21 mouse cellular contexts compared by ENCODE assay signal in genomic region chr15:84913201-84913600, GRCm38 (mm10). TPM values are rescaled to one million over a fixed set of nuclear protein-coding genes. Genes with fewer than 3 reads are reported as not detected.
DNase-seq lines count a peak whose midpoint lies in the region; ATAC-seq lines count a peak whose summit lies in the region.
"Had no signal": no experiment of that assay in that cellular context is flagged by ENCODE, and none has a peak within 500 bp of the region (broad histone marks: within the 10 kb centered on the region; RNA-seq: fewer than 3 reads in every experiment).

No protein-coding gene starts in this region.

- no peak overlapping the region for H3K4me2 ChIP-seq in forebrain, embryonic 14.5 days (ENCODE audit: low read length)
- no peak overlapping the region for H3K4me2 ChIP-seq in forebrain, embryonic 16.5 days (ENCODE audit: low read length)
- H3K4me2 ChIP-seq: embryonic facial prominence, embryonic 12.5 days; forebrain, embryonic 13.5 days; heart, embryonic 11.5 days; heart, embryonic 15.5 days; hindbrain, embryonic 14.5 days had no signal

- H3K4me3 ChIP-seq in forebrain, embryonic 14.5 days (ENCODE audit: low read depth, low read length) = no peak overlapping the region
- no peak overlapping the region for H3K4me3 ChIP-seq in forebrain, embryonic 16.5 days (replicated peaks; ENCODE audit: low read length)
- H3K4me3 ChIP-seq: embryonic facial prominence, embryonic 12.5 days; forebrain, embryonic 13.5 days; heart, adult 2 months; heart, embryonic 15.5 days had no signal

- no peaks in the 10 kb centered on the region for H3K4me1 ChIP-seq in forebrain, embryonic 14.5 days (ENCODE audit: control insufficient read depth, insufficient read depth, low read length)
- H3K4me1 ChIP-seq in forebrain, embryonic 16.5 days (replicated peaks; ENCODE audit: control insufficient read depth, insufficient read depth, low read length) = no peaks in the 10 kb centered on the region
- H3K4me1 ChIP-seq: embryonic facial prominence, embryonic 12.5 days; forebrain, embryonic 13.5 days; heart, embryonic 15.5 days had no signal

- 72% methylated on average over 3 of the region's 3 CpGs for WGBS in forebrain, embryonic 14.5 days
- 74% methylated on average over 3 of the region's 3 CpGs for WGBS in forebrain, embryonic 16.5 days

- intact Hi-C loops in left cerebral cortex, postnatal 4 days (cut with DNase I) = no loop called here
- intact Hi-C loops in left cerebral cortex, postnatal 10 days (cut with DNase I) = no loop called here

- H3K27me3 ChIP-seq in forebrain, embryonic 14.5 days (replicated peaks; ENCODE audit: control insufficient read depth, insufficient read depth, low read length) = no peaks in the 10 kb centered on the region
- no peaks in the 10 kb centered on the region for H3K27me3 ChIP-seq in forebrain, embryonic 16.5 days (replicated peaks; ENCODE audit: control insufficient read depth, insufficient read depth, low read length)
- H3K27me3 ChIP-seq: embryonic facial prominence, embryonic 12.5 days; forebrain, embryonic 13.5 days; heart, embryonic 15.5 days; Patski had no signal

- H3K36me3 ChIP-seq in forebrain, embryonic 14.5 days (ENCODE audit: control insufficient read depth, insufficient read depth, low read length) = no peaks in the 10 kb centered on the region
- no peaks in the 10 kb centered on the region for H3K36me3 ChIP-seq in forebrain, embryonic 16.5 days (ENCODE audit: control insufficient read depth, insufficient read depth)
- H3K36me3 ChIP-seq: embryonic facial prominence, embryonic 12.5 days; heart, embryonic 15.5 days had no signal

- H3K9me3 ChIP-seq in forebrain, embryonic 14.5 days (replicated peaks; ENCODE audit: control insufficient read depth, low read length) = no peaks in the 10 kb centered on the region
- 0 out of 2 replicates have a peak, but pooled peaks cover 4% of the 10 kb centered on the region for H3K9me3 ChIP-seq in forebrain, embryonic 16.5 days (ENCODE audit: control insufficient read depth, low read length)
- H3K9me3 ChIP-seq: embryonic facial prominence, embryonic 12.5 days; heart, embryonic 15.5 days had no signal

- peak; percentile 39 for DNase-seq in forebrain, embryonic 14.5 days (ENCODE audit: low spot score)
- DNase-seq in kidney, adult 11 months = peak; percentile 29
- no peak for DNase-seq in kidney, postnatal 36 days
- DNase-seq in left cerebral cortex, postnatal 4 days = peak; percentile 57
- no peak for DNase-seq in left cerebral cortex, postnatal 10 days (ENCODE audit: extremely low spot score in 1 of 2, low spot score in 2 of 2)
- peak; percentile 60 for DNase-seq in MN1 (ENCODE audit: low spot score)
- DNase-seq: adrenal gland, postnatal 14 days; cerebellum, adult 8-10 months; cerebellum, postnatal 25 days; gastrocnemius, postnatal 14 days; heart, adult 2 months; heart, postnatal 14 days had no signal

- H3K27ac ChIP-seq in forebrain, embryonic 14.5 days (ENCODE audit: low read depth, low read length) = no peak overlapping the region
- no peak overlapping the region for H3K27ac ChIP-seq in forebrain, embryonic 16.5 days (ENCODE audit: low read length)
- H3K27ac ChIP-seq: embryonic facial prominence, embryonic 12.5 days; forebrain, embryonic 13.5 days; heart, adult 2 months; heart, embryonic 15.5 days; hindbrain, embryonic 14.5 days had no signal

- no peak overlapping the region for H3K9ac ChIP-seq in forebrain, embryonic 14.5 days (ENCODE audit: low read length)
- H3K9ac ChIP-seq in forebrain, embryonic 16.5 days (replicated peaks; ENCODE audit: low read depth, low read length) = no peak overlapping the region
- H3K9ac ChIP-seq: embryonic facial prominence, embryonic 12.5 days; forebrain, embryonic 13.5 days; heart, embryonic 15.5 days; hindbrain, embryonic 14.5 days had no signal

- no peak for ATAC-seq in forebrain, embryonic 14.5 days
- no peak for ATAC-seq in forebrain, embryonic 16.5 days
- ATAC-seq in cerebellum, adult (ENCODE audit: insufficient number of reproducible peaks, low FRiP score, low TSS enrichment) = no peak
- ATAC-seq: activated CD4-positive, CD25-positive, alpha-beta regulatory T cell, adult 4 months; forebrain, embryonic 13.5 days; Patski had no signal

RNA-seq across cellular contexts. Expression of gene Gm29666, which starts 6.6 kb away (rescaled TPM):
- 0.30 and 0.40 TPM in 2 replicates for polyA plus RNA-seq in forebrain, embryonic 14.5 days (2014; fragmentation: Nextera tagmentation; extraction: Ambion mirVana)
- 0.48 and 1.1 TPM in 2 replicates for polyA plus RNA-seq in forebrain, embryonic 16.5 days (2015; fragmentation: Nextera tagmentation; extraction: Ambion mirVana)
- 1 to 10 TPM; 1.6 to 1.7 TPM for total RNA-seq in left cerebral cortex, postnatal 4 days (2021)
- total RNA-seq in left cerebral cortex, postnatal 10 days (2021) = 1 to 10 TPM in 1 of 2 experiments, under 1 TPM in 1; 0.91 to 1.5 TPM

RNA-seq across cellular contexts. Expression of gene Nup50, which starts 10.0 kb away (rescaled TPM):
- 28.3 and 33.3 TPM in 2 replicates for polyA plus RNA-seq in forebrain, embryonic 14.5 days (2014; fragmentation: Nextera tagmentation; extraction: Ambion mirVana)
- 30.1 and 34.3 TPM in 2 replicates for polyA plus RNA-seq in forebrain, embryonic 16.5 days (2015; fragmentation: Nextera tagmentation; extraction: Ambion mirVana)
- total RNA-seq in left cerebral cortex, postnatal 4 days (2021) = 10 to 100 TPM; 30.5 to 33.9 TPM
- 10 to 100 TPM; 29.1 to 30.8 TPM for total RNA-seq in left cerebral cortex, postnatal 10 days (2021)

RNA-seq across cellular contexts. Expression of gene Phf21b, which starts 57.4 kb away (rescaled TPM):
- 30.0 and 32.9 TPM in 2 replicates for polyA plus RNA-seq in forebrain, embryonic 14.5 days (2014; fragmentation: Nextera tagmentation; extraction: Ambion mirVana)
- polyA plus RNA-seq in forebrain, embryonic 16.5 days (2015; fragmentation: Nextera tagmentation; extraction: Ambion mirVana) = 9.7 and 10.2 TPM in 2 replicates
- 10 to 100 TPM in 1 of 2 experiments, 1 to 10 TPM in 1; 9.3 to 13.1 TPM for total RNA-seq in left cerebral cortex, postnatal 4 days (2021)
- total RNA-seq in left cerebral cortex, postnatal 10 days (2021) = 1 to 10 TPM; 7.9 to 9.2 TPM

Comparison
In these comparisons a context has a peak if more than half of its experiments do, and no peak if none do; other contexts are left out.
1. DNase-seq: peak in forebrain, embryonic 14.5 days (single experiment), kidney, adult 11 months (single experiment), left cerebral cortex, postnatal 4 days (single experiment) and MN1 (single experiment); none in kidney, postnatal 36 days (0 of 2) and left cerebral cortex, postnatal 10 days (0 of 2).